12 mouse cellular contexts compared by ENCODE assay signal in genomic region chr9:50848821-50849220, GRCm38 (mm10). TPM values are rescaled to one million over a fixed set of nuclear protein-coding genes. Genes with fewer than 3 reads are reported as not detected.
DNase-seq lines count a peak whose midpoint lies in the region; ATAC-seq lines count a peak whose summit lies in the region.
"Had no signal": no experiment of that assay in that cellular context is flagged by ENCODE, and none has a peak within 500 bp of the region (broad histone marks: within the 10 kb centered on the region; RNA-seq: fewer than 3 reads in every experiment).

No protein-coding gene starts in this region.

- ATAC-seq in neural tube, embryonic 12.5 days (ENCODE audit: low FRiP score, low read depth): peak; percentile 44; the same call in 1 of the 2 replicates
- ATAC-seq in liver, embryonic 16.5 days (ENCODE audit: low read depth): no peak

- no peak overlapping the region for H3K9ac ChIP-seq in neural tube, embryonic 12.5 days
- 0 out of 2 replicates have a peak overlapping the region, but pooled peaks have one; percentile 9 for H3K9ac ChIP-seq in liver, embryonic 16.5 days (ENCODE audit: low read depth, low read length)
- H3K9ac ChIP-seq: lung, embryonic 15.5 days; neural tube, embryonic 15.5 days had no signal

- WGBS in neural tube, embryonic 12.5 days: 72% methylated on average over 5 of the region's 5 CpGs
- 69% methylated on average over 5 of the region's 5 CpGs for WGBS in liver, embryonic 16.5 days (ENCODE audit: insufficient replicate concordance)

- no peaks in the 10 kb centered on the region for H3K4me1 ChIP-seq in neural tube, embryonic 12.5 days
- peaks cover 49% of the 10 kb centered on the region for H3K4me1 ChIP-seq in liver, embryonic 16.5 days (ENCODE audit: control insufficient read depth, low read depth, low read length)

- no peaks in the 10 kb centered on the region for H3K27me3 ChIP-seq in neural tube, embryonic 12.5 days (replicated peaks)
- no peaks in the 10 kb centered on the region for H3K27me3 ChIP-seq in liver, embryonic 16.5 days (ENCODE audit: control insufficient read depth, insufficient read depth, low read depth, low read length)
- H3K27me3 ChIP-seq: lung, embryonic 15.5 days; megakaryocyte, embryonic 14.5 days; neural tube, embryonic 15.5 days; Patski had no signal

- H3K4me2 ChIP-seq in neural tube, embryonic 12.5 days (replicated peaks): no peak overlapping the region
- H3K4me2 ChIP-seq in liver, embryonic 16.5 days (ENCODE audit: low read depth, low read length): no peak overlapping the region
- H3K4me2 ChIP-seq: neural tube, embryonic 15.5 days had no signal

- no peak overlapping the region for H3K4me3 ChIP-seq in neural tube, embryonic 12.5 days
- H3K4me3 ChIP-seq in liver, embryonic 16.5 days (ENCODE audit: low read depth, low read length): no peak overlapping the region
- H3K4me3 ChIP-seq: forebrain, embryonic 10.5 days; lung, embryonic 15.5 days; neural tube, embryonic 15.5 days had no signal

- H3K36me3 ChIP-seq in neural tube, embryonic 12.5 days: no peaks in the 10 kb centered on the region; the same call in 1 of the 2 replicates
- no peaks in the 10 kb centered on the region for H3K36me3 ChIP-seq in liver, embryonic 16.5 days (ENCODE audit: control insufficient read depth, insufficient read depth)
- H3K36me3 ChIP-seq: lung, embryonic 15.5 days had no signal

- H3K9me3 ChIP-seq in neural tube, embryonic 12.5 days: no peaks in the 10 kb centered on the region
- no peaks in the 10 kb centered on the region for H3K9me3 ChIP-seq in liver, embryonic 16.5 days (replicated peaks; ENCODE audit: control insufficient read depth, low read length)
- H3K9me3 ChIP-seq: forebrain, embryonic 10.5 days; lung, embryonic 15.5 days; megakaryocyte, embryonic 14.5 days; neural tube, embryonic 15.5 days had no signal

- no peak overlapping the region for H3K27ac ChIP-seq in neural tube, embryonic 12.5 days
- H3K27ac ChIP-seq in liver, embryonic 16.5 days (ENCODE audit: low read length): peak overlapping the region; percentile 43
- H3K27ac ChIP-seq: forebrain, embryonic 10.5 days; neural tube, embryonic 15.5 days had no signal

- DNase-seq in neural tube, embryonic 10.5 days (ENCODE audit: extremely low spot score, low spot score): no peak
- peak; percentile 89 for DNase-seq in kidney, adult 9 months
- no peak for DNase-seq in c-Kit-positive CD71-positive TER-119-positive erythroid progenitor cells, embryonic 14.5 days (ENCODE audit: low spot score)
- no peak for DNase-seq in thymus, postnatal 0 days (ENCODE audit: low spot score)
- DNase-seq in urinary bladder, postnatal 25 days (ENCODE audit: low spot score): no peak

RNA-seq across cellular contexts. Expression of gene Ppp2r1b, which starts 3.7 kb away (rescaled TPM):
- polyA plus RNA-seq in neural tube, embryonic 12.5 days (2016; fragmentation: Nextera tagmentation; extraction: Ambion mirVana): 85.2 and 86.8 TPM in 2 replicates
- 59.4 and 63.0 TPM in 2 replicates for polyA plus RNA-seq in liver, embryonic 16.5 days (2015; fragmentation: Nextera tagmentation; extraction: Ambion mirVana)
- 47.0 and 48.7 TPM in 2 replicates for polyA plus RNA-seq in thymus, postnatal 0 days (2015; fragmentation: Nextera tagmentation; extraction: Ambion mirVana)
